In genomic region chrX:103443755-103444154, GRCm38 (mm10) we compare ENCODE assay signal across 7 mouse cellular contexts. TPM values are rescaled to one million over a fixed set of nuclear protein-coding genes. Genes with fewer than 3 reads are reported as not detected.
DNase-seq lines count a peak whose midpoint lies in the region; ATAC-seq lines count a peak whose summit lies in the region.

No protein-coding gene starts in this region.

- peak; percentile 31 for DNase-seq in layer of hippocampus, adult 11-12 months (ENCODE audit: low spot score)
- no peak for DNase-seq in layer of hippocampus, postnatal 36 days
- peak; percentile 77 for DNase-seq in MEL-GATA-1-ER (ENCODE audit: extremely low read depth, low read depth)
- DNase-seq in retina, postnatal 7 days (ENCODE audit: low read depth, low spot score), result peak; percentile 28
- no peak for DNase-seq in testis, postnatal 10 days (ENCODE audit: low spot score)

- peak; percentile 63 for ATAC-seq in CD4-positive, CD25-positive, alpha-beta regulatory T cell, adult 4 months
- peak; percentile 69 for ATAC-seq in granulocyte monocyte progenitor cell, adult 5-6 weeks (replicated peaks; ENCODE audit: poor library complexity, severe bottlenecking)

RNA-seq across cellular contexts. Expression of gene Gm26992, which starts 21.9 kb away (rescaled TPM):
- not detected for total RNA-seq in layer of hippocampus, postnatal 36 days (2021)
- polyA plus RNA-seq in CD4-positive, CD25-positive, alpha-beta regulatory T cell, adult 4 months (2017; shearing (Covaris generic)), result not detected
- total RNA-seq in granulocyte monocyte progenitor cell, adult 5-6 weeks (2014; fragmentation: Nextera tagmentation), result not detected in 2 replicates
- total RNA-seq in granulocyte monocyte progenitor cell, adult 5-6 weeks (2017), result not detected in 2 replicates

RNA-seq across cellular contexts. Expression of gene Tsx, which starts 29.5 kb away (rescaled TPM):
- 1 to 10 TPM in 1 of 2 experiments, not detected in 1; 1.3 TPM for total RNA-seq in layer of hippocampus, postnatal 36 days (2021)
- under 1 TPM; 0.67 to 0.87 TPM for polyA plus RNA-seq in CD4-positive, CD25-positive, alpha-beta regulatory T cell, adult 4 months (2017; shearing (Covaris generic))
- not detected in 2 replicates for total RNA-seq in granulocyte monocyte progenitor cell, adult 5-6 weeks (2014; fragmentation: Nextera tagmentation)
- total RNA-seq in granulocyte monocyte progenitor cell, adult 5-6 weeks (2017), result not detected in 2 replicates

Comparison
In these comparisons a context has a peak if more than half of its experiments do, and no peak if none do; other contexts are left out.
1. DNase-seq: peak in layer of hippocampus, adult 11-12 months (single experiment), MEL-GATA-1-ER (single experiment) and retina, postnatal 7 days (single experiment); none in layer of hippocampus, postnatal 36 days (0 of 2) and testis, postnatal 10 days (single experiment).